Mouse (Mus musculus) retina, postnatal 7 days (tissue): ENCODE results near the gene Brca1.
A peak's percentile ranks its signal among the peaks of the same experiment; 100 is the strongest.
"Not testable (repeated sequence)": the region's sequence is repeated elsewhere in the genome, so short reads cannot be mapped to it uniquely, and the experiment has no call there.

Experiments
- DNase-seq: peaks from one replicate; pipeline ENCODE4 v3.0.0-alpha.2; 2012; ENCODE audit warnings: low read depth, low spot score

Gene Brca1

DNA sequence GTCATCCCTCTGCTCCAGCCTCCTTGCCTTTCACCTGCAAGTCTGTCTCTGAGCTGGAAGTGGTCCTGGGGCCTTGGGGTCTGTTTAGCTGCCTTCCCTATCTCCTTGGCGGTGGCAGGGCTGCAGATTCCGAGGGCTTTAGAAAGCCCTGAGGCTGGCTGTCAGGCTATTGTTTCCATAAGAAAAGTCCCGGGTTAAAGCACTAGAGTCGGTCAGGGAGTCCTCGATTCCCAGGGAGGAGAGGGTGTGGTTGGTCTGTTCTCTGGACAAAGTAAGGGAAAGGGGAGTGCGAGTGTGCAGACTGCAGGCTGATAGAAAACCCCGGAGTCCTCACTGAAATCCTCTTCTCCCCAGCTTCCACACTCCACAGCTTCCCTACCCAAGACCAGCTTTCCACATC lies 81.5 kb downstream of the Brca1 start:
- DNase-seq = no peak

DNA sequence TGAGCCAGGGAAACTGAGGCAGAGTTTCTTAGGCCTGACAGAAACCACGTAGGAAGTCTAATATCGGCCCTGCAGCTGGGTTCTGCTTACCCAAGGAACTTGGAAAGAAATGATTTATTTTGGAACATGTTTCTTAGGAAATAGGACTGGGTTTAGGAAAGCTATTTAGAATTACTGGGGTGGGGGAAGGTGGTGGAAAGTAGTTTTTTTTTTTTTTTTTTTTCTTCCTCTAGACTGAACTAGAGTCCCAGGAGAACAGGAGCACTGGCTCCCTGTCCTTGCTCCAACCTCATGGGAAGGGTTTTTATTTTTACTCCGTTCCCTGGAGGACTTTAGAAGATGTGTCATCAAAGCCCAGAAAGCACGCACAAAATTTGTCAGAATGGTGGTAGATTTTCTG lies 82.6 kb downstream of the Brca1 start:
- DNase-seq = no peak

DNA sequence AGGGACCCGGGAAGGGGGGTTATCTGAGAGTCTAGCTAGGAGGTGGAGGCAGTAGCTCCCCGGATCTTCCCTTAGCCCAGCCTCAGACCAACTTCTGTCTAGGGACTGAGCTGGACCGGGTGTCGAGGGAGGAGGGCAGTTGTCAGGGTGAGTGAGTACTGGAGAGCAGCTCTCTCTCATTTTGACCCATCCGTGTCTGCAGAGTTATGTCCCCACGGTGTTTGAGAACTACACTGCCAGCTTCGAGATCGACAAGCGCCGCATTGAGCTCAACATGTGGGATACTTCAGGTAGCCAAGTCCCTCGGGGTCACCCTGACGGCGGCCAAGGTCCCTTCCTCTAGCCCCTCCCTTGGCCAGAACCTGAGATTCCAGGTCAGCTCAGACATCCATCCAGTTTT lies 83.0 kb downstream of the Brca1 start:
- DNase-seq = no peak

DNA sequence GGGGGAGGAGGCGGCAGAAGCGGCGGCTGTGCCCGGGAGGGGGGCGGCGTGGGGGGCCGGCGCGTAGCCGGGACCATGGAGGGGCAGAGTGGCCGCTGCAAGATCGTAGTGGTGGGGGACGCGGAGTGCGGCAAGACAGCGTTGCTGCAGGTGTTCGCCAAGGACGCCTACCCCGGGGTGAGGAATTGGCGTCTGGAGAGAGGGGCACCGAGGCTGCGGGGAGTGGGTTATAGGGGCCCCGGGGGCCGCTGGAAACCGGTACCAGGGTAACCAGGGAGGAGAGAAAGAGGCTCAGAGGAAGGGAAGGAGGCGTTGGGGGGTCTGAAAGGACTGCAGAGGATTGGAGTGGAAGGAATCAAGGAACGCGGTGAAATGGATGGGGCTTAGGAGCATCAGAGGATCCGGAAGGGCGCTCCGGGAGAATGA lies 83.5 kb downstream of the Brca1 start:
- DNase-seq = no peak

DNA sequence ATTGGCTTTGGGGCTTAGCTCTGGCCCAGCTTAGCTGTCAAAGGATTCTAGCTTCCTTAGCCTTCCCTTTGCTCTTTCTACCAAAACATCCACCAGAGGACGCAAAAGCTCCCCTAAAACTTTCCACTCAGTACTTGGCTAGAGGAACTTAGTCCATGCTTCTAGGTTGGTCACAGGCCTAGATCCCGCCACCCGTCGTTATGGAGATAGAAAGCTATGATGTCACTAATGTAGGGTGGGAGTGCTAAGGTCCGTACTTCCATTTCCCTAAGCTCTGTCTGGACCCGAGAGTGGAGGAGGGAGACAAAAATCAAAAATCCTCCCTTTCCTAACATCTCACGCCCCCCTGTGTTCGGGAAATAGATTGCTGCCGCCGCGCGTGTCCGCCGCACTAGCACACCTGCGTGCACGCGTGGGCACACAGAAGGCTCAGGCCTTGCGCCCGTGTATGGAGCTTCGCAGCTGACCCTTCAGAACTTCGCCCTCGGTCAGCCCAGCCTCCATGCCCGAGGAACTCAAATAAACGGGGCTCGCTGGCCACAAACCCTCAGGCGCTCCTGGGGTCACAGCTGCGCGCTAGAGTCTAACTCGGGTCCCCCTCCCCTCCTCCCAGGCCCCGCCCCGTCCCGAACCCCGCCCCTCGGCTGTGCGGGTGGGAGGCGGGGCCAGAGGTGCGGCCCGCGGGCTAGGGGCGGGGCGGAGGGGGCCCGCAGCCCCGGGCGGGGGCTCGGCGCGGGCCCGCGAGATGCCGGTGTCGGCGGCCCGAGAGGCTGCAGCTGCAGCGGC lies 84.1 kb downstream of the Brca1 start:
- peak; percentile 73 for DNase-seq

DNA sequence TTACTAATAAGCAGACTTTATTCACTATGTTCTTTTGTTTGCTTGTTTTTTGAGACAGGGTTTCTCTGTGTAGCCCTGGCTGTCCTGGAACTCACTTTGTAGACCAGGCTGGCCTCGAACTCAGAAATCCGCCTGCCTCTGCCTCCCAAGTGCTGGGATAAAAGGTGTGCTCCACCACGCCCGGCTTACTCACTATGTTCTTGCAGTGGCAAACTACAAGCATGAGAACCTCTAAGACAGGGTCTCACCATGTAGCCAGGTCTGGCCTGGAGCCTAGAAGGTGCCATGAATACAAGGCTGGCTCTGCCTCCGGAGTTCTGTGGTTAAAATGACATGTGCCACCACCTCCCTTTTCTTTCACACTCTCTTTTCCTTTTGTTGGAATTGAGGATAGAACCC lies 85.2 kb downstream of the Brca1 start:
- DNase-seq = not testable (repeated sequence)

DNA sequence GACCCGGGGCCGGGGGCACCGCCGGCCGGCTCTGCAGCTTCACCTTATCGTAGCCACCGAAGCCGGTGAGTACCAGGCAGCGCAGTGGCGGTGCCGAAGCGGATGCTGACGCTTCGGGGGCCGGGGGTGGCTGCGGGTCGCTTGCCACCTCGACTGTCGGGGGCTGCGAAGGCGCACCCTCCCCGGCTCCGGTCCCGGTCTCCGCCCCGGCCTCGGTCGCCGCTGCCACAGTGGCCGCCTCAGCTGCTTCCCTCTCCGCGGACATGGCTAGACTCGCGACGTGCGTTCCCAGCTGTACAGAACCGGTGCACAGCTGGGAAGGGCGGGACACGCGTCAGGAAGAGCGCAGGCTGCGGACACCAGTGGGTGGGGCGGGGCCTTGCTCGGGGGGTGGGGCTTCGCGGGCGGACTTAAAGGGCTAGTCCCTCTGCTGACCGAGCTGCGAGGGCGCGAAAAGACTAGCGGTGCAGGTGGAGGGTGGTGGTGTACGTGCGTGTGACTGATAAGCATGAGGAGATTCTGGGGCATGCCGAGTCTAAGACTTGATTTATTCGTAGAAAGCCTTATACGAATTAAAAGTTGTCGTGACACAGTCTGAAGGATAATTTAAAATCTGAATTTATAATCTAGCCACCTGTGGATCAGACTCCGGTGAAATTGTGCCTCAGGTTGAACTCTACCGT lies 85.7 kb downstream of the Brca1 start, which contains the start of gene Vat1:
TSS of gene Vat1 (minus strand) at position 362 of the 683 bp plus-strand sequence.
- peak; percentile 67 for DNase-seq

DNA sequence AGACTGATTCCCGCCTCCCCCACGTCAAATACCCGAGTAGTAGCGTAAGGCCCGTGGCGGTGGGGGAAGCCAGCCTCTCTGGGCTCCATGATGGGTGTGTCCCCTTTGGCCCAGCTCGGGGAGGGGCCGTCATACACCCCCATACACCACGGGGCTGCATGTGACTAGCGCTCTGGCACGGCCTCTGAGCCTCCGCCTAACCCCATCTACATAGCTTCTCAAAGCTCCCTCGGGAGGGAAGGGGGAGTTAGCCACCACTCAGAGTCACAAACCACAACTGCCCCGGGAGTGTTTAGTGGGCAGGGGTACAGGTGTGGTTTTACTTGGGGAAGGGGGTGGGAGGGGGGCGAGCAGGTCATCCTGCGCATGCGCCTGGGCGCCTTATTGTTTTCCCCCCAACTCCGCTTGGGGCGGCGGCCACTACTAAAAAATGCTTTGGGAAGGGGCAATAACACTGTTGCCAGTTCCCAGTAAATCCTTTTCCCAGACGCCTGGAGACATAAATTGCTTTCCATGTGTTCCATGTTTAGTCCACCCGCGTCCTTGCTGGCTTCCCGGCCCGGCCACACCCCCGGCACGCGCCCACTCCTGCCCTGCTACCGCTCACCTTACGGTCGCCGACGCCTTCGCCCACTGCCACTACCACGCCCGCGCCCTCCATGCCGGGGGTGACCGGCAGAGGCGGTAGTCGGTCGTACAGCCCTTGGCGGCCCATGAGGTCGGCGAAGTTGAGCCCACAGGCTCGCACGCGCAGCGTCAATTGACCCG lies 86.5 kb downstream of the Brca1 start:
- DNase-seq = no peak

DNA sequence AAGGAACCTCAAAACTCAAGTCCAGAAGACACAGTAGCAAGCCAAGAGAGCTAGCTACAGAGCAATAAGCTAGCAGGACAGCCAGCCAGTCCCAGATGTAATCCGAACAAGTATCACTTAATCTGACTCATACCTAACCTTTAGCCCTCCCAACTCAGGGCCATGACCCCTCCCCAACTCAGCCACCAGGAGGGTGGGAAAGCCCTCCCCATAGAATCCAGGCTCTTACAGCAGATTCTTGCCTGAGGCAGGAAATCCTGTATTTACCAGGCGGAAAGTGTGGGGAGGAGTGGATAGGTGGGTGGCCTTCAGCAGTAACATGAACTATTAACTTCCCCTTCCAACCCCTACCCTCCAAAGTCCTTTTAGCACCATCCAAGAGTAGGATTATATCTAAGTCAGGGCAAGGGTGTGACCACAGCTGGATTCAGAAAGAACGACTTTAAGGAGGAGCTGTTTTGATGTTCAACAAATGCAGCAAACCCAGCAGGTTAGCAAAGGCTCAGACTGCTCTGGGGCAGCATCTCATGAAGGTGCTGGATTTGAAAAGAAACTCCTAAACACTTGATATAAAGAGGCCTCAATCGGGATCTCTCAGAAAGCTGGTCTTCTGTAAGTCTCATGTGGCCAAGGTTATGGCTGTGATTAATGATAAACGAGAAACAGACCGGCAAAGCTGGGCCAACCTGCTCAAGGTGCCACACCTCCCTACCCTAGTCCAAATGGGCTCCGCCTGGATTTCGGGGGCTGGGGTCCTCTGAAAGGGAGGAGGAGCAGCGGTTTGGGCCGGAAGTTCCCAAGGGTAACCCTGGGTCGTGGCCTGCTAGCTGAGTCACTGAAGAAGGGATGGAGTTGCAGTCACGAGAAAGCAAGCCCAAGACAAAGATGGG lies 87.3 kb downstream of the Brca1 start, which contains the start of gene Rnd2:
TSS of gene Rnd2 (plus strand) at position 789 of the 890 bp plus-strand sequence.
- no peak for DNase-seq

DNA sequence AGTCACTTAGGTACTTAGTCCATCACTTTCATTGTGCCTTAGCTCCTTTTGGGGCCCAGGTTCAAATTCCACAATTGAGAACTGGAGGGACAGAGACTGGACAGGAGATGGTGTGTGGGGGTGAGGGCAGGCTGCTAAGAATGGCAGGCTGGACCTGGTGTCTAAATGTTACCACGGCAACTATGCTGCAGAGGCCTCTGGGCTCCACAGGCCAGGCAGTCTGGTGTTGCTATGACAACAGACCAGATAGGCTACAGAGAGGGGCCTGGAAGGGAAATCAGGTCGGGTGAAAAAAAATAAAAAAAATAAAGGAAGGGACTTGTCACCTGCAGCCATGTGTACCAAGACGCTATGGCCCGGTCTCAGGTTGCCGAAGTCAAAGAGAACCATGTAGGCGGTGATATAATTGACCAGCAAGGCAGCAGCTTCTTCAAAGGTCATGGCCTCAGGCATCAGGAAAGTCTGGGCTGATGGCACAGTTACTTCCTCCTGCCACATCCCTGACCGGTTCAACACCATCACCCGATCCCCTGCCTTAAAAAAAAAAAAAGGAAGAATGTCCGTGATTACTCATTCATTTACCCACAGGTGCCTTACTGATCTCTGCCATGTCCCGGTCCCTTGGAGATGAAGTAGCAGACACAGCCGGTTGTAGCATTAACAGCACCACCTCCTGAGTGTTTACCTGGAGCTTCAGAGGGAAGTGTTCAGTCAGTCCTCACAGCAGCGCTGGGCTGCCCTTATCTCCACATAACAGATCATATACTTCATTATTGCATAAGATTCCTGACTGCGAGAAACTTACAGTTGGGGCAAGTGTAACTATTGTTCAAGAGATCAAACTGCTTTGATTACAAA lies 88.9 kb downstream of the Brca1 start:
- no peak for DNase-seq

DNA sequence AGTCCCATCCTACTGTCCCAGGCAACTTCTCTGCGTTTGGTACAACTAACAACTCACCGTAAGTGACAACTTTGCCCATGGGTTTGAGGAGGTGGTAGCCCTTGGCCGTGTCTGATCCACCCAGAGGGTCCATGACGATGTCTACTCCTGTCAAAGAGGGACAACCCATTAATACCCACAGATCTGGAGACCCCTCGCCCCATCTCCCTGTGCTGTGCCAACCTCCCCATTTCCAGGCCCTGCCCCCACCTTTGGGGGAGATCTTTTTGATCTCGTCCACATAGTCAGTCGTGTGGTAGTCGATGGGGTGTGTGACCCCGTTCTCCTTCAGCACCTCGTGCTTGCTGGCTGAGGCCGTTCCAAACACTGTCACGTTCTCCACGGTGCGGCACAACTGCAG lies 89.6 kb downstream of the Brca1 start:
- DNase-seq = no peak

DNA sequence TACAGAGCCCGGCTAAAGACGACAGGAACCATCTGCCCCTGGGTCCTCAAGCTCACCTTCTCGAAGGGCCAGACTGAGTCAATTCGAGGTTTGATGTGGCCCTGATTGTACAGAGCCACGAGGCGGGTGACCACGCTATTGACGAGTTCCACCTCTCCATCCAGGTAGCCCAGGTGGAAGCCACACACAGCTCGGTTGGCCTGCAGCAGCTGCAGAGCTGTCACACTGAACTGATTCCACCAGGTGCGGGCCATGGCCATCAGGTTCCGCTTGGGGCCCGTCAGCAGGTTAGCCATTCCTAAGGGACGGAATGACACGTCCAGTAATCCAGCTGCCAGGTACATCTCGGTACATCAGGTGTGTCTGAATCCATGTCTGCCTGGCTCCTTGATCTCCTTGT lies 91.4 kb downstream of the Brca1 start:
- DNase-seq = no peak

DNA sequence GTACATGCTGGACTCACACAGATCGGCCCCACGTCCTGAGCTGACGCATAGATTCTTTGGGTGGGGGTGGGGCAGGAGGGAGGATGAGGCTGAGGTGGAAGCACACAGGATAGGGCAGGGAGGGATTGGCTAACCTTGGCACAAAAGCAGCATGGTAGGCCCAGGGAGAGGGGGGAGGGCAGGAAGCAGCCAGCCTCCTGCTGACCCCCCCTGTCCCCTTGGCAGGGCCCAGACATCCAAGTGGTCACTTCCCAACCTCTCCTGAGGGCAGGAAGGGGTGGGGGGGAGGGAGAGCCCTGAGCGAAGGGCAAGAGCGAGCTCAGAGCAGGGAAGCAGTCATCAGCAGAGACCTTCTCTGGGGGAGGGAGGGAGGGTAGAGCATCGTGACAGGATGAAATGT lies 92.0 kb downstream of the Brca1 start:
- DNase-seq = no peak

DNA sequence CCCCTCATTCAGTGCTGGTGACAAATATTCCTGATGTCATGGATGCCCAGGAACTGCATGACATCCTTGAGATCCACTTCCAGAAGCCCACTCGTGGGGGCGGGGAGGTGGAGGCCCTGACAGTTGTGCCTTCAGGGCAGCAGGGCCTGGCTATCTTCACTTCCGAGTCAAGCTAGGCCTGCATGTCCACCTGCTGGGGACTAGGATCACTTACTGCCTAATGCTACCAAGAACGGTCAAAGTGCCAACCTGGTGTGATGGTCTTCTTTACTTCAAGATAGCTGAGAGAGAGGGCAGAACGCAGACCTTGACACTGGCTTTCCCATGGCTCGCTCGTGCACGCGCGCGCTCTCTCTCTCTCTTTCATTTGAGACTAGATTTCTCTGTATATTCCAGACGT lies 93.5 kb downstream of the Brca1 start:
- DNase-seq = no peak

DNA sequence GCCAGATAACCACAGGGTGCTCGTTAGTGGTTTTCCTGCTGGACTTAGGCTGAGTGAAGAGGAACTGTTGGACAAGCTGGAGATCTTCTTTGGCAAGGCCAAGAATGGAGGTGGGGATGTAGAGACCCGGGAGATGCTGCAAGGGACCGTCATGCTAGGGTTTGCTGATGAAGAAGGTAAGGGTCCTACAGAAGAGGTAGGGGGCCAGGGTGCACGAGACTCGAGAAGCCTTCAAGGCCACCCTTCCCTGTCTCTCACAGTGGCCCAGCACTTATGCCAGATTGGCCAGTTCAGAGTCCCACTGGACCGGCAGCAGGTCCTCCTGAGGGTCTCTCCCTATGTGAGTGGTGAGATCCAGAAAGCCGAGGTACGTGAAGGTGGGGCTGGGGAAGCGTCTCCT lies 94.1 kb downstream of the Brca1 start:
- no peak for DNase-seq

DNA sequence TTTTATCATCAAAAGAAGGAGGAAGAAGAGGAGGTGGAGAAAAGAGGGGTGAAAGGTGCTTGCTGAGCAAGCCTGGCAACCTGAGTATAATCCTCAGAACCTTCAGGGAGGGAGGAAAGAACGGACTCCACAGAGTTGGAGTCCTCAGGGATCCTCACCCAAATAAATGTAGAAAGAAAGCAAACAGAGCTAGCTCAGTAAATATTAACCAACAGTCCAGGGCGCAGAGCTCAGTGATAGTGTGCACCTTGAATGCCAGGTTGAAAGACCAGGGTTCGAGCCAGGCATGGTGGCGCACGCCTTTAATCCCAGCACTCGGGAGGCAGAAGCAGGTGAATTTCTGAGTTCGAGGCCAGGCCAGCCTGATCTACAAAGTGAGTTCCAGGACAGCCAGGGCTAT lies 96.1 kb downstream of the Brca1 start:
- no peak for DNase-seq

DNA sequence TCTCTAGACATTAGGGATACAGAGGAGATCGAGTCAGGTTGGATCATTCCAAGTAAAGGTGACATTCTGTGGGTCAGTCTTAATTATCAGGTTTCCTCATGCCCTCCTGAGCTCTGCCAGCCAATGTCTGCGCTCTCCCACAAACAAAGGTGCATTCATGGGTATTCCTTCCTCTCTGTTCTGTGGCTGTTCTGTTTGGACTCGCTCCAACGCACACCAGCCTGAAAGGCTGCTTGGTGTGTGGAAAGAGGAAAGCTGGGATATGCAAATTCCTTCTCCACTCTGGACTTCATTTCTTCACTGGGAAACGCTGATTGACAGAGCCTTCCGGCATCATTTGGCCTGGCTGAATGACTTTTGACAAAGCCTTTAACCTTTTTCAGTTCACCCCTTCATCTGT lies 97.1 kb downstream of the Brca1 start:
- DNase-seq = no peak

DNA sequence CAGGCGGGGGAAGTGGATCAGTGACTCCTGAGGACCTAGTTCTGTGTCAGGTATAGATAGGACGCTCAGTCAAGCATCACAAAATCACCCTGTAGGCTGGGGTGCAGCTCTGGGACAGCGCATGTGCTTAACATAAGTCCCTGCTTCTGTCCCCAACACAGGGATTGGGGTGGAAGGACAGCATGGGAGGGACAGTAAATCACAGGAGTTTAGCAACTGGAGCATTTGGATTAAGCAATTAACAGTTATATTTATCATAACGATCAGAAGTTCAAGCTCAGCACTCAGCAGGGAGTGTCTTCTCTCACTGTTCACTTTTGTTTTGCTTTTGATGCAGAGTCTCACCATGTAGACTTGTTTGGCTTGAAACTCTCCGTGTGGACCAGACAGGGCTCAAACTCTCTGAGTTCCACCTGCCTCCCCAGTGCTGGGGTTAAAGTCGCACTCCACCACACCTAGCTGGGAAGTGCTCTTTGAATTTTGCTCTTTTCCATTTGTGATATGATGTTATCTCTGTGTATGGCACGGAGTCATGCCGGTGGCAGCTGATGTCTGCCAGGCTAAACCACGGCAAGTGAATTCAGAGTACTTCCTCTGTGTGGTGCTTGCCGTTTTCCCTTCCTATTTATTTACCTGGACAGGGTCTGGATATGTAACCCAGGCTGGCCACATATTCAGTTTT lies 99.5 kb downstream of the Brca1 start:
- no peak for DNase-seq

DNA sequence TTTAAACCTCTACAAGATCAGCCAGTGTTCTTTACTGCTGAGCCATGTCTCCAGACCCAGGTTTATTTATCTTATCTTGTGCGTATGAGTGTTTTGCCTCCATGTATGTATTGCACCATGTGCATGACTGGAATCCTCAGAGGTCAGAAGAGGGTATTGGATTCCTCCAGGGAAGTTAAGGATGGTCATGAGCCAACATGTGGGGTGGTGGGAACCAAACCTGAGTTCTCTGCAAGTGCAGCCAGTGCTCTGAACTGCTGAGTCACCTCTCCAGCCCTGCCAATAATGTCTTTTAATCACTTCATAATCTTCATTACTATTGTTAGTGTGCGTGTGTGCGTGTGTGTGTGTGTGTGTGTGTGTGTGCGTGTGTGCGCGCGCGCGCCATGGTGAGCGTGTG lies 100.2 kb downstream of the Brca1 start:
- DNase-seq = no peak

DNA sequence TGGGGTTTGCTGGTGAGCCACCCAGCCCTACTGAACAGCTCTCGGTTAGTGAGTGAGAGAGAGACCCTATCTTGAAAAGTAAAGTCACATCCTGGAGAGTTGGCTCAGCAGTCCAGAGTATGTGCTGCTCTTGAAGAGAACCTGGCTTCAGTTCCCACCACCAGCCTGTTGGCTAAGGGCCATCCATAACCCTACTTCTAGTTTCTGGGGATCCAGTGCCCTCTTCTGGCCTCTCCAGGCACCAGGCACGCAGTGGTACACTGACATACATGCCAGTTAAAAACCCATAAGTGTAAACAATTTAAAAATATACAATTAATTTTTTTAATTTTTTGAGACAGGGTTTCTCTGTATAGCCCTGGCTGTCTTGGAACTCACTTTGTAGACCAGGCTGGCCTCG lies 101.4 kb downstream of the Brca1 start:
- no peak for DNase-seq
